Mouse (Mus musculus) MEL (cell line): ENCODE data around the gene Zfp575.

Experiments used
- CTCF ChIP-seq, 3 experiments: IDR thresholded peaks in 2 of 3; conservative IDR thresholded peaks in 1 of 3; 2 replicates each; pipeline ENCODE4 v1.5.1; 2011 to 2012; ENCODE audit warnings: low read length in 3 of 3, low read depth in 2 of 3, mild to moderate bottlenecking in 2 of 3, improper control_type of control experiment in 1 of 3, inconsistent platforms in 1 of 3, mixed read lengths in 1 of 3, moderate library complexity in 1 of 3; ENCODE audit not compliant: control insufficient read depth in 1 of 3, insufficient read depth in 1 of 3, poor library complexity in 1 of 3, severe bottlenecking in 1 of 3
- ELF1 ChIP-seq: IDR thresholded peaks from 2 replicates; pipeline ENCODE4 v1.6.1; 2014; ENCODE audit warnings: low read depth, mild to moderate bottlenecking, inconsistent platforms, low read length, improper control_type of control experiment, moderate library complexity
- EP300 ChIP-seq, 2 experiments: IDR thresholded peaks; 2 replicates each; pipeline ENCODE4 v1.6.1; 2011; ENCODE audit warnings: improper control_type of control experiment in 2 of 2, low read length in 2 of 2, low read depth in 1 of 2, mild to moderate bottlenecking in 1 of 2
- GATA1 ChIP-seq: IDR thresholded peaks from 2 replicates; pipeline ENCODE4 v1.6.1; 2011; ENCODE audit warnings: low read depth, low read length, improper control_type of control experiment
- JUND ChIP-seq: IDR thresholded peaks from 2 replicates; pipeline ENCODE4 v1.6.1; 2011; ENCODE audit warnings: low read depth, mild to moderate bottlenecking, improper control_type of control experiment, low read length
- POLR2A ChIP-seq, 2 experiments: IDR thresholded peaks; 2 replicates each; pipeline ENCODE4 v1.6.1; 2011 to 2012; ENCODE audit warnings: low read length in 2 of 2, mild to moderate bottlenecking in 2 of 2, control low read depth in 1 of 2, improper control_type of control experiment in 1 of 2, low read depth in 1 of 2, moderate library complexity in 1 of 2; ENCODE audit not compliant: control insufficient read depth in 1 of 2, insufficient read depth in 1 of 2, poor library complexity in 1 of 2
- RAD21 ChIP-seq: IDR thresholded peaks from 2 replicates; pipeline ENCODE4 v1.6.1; 2011; ENCODE audit warnings: mild to moderate bottlenecking, low read depth, low read length, improper control_type of control experiment
- SIN3A ChIP-seq: IDR thresholded peaks from 2 replicates; pipeline ENCODE4 v1.6.1; 2012; ENCODE audit warnings: low read length, improper control_type of control experiment, inconsistent platforms
- TAL1 ChIP-seq: IDR thresholded peaks from 2 replicates; pipeline ENCODE4 v1.6.1; 2012; ENCODE audit warnings: mild to moderate bottlenecking, inconsistent platforms, low read length, moderate library complexity, mixed read lengths
- TBP ChIP-seq: IDR thresholded peaks from 2 replicates; pipeline ENCODE4 v1.8.0; 2011; ENCODE audit warnings: low read depth, low read length, improper control_type of control experiment
- ZKSCAN1 ChIP-seq: IDR thresholded peaks from 2 replicates; pipeline ENCODE4 v1.6.1; 2012; ENCODE audit warnings: low read depth, mild to moderate bottlenecking, inconsistent platforms, low read length, improper control_type of control experiment, moderate library complexity

DNA sequence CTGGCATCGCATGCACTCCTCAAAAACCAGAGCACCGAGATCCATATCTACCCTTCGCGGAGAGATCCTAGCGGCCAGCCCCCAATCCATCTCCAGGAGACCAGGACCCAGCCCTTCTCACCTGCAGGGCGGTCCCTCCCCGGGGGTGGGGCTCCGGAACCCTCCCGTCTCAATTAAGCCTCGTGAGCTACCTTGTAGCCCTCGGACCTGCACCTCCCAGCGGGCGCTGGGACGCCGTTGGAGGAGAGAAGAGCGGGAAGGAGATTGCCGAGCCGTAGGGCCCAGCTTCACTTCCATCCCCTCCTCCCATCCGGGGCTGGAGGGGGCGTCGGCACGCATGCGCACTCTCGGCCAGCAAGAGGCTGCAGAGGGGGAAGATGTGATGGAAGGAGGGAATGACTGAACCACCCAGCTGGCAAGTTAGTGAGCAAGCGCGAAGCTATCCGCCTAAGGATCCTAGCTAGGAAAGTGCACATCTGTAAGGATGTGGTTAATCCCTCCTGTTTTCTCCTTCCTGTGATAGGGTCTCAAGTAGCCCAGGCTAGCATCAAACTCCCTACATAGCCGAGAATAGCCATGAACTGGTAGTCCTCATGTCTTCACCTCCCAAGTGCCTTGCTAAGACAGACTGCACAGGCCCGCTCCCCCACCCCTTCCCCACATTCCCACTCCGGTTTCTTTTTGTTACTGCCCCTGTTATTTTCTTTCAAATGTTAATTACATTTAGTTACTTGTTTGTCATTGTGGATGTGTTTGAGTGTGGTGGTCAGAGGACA lies at the start of gene Zfp575, which contains the start of gene Ethe1:
- no peak for TF ChIP-seq CTCF (IDR thresholded peaks at IDR 0.05 in 2 of 3, conservative IDR thresholded peaks at IDR 0.05 in 1 of 3; ENCODE audit: control insufficient read depth in 1 of 3, insufficient read depth in 1 of 3, low read depth in 2 of 3, low read length in 3 of 3, poor library complexity in 1 of 3, severe bottlenecking in 1 of 3)
- TF ChIP-seq TBP: no peak
- no peak for TF ChIP-seq TAL1
- no peak for TF ChIP-seq GATA1
- no peak for TF ChIP-seq POLR2A (IDR thresholded peaks at IDR 0.05; ENCODE audit: control insufficient read depth in 1 of 2, insufficient read depth in 1 of 2, low read depth in 1 of 2, low read length in 2 of 2, poor library complexity in 1 of 2)
- TF ChIP-seq ELF1: no peak
- TF ChIP-seq RAD21: no peak
- TF ChIP-seq EP300 (IDR thresholded peaks at IDR 0.05; ENCODE audit: low read depth in 1 of 2, low read length in 2 of 2): no peak
- TF ChIP-seq JUND: no peak
- no peak for TF ChIP-seq SIN3A
- TF ChIP-seq ZKSCAN1: no peak
